Mouse (Mus musculus): ENCODE data around the gene Mesp1. TPM values are rescaled to one million over a fixed set of nuclear protein-coding genes. Genes with fewer than 3 reads are reported as not detected.

Gene Mesp1
- polyA plus RNA-seq, 1 experiment from 2014 or later: not detected

- DNase-seq (ENCODE audit: low spot score): no peak
- 85% methylated on average over 11 of the region's 11 CpGs for WGBS
- Histone ChIP-seq H3K4me1 (peaks cover 11% of the 10 kb centered on the region), H3K4me3 (no peak overlapping the region), H3K27me3 (ENCODE audit: low read depth, poor library complexity, severe bottlenecking) (peaks cover 7% of the 10 kb centered on the region), H3K9me3 (replicated peaks) (no peaks in the 10 kb centered on the region), H3K36me3 (no peaks in the 10 kb centered on the region), H3K27ac (no peak overlapping the region)
These were observed 11.6 kb downstream of the Mesp1 start for GRCm38 (mm10) chr7:79781826-79782515.

- Histone ChIP-seq H3K27me3 (ENCODE audit: low read depth, poor library complexity, severe bottlenecking) (no peaks in the 10 kb centered on the region), H3K27ac (no peak overlapping the region; the same call in 1 of the 2 replicates), H3K36me3 (no peaks in the 10 kb centered on the region), H3K4me1 (peaks cover 11% of the 10 kb centered on the region), H3K9me3 (replicated peaks) (no peaks in the 10 kb centered on the region), H3K4me3 (peak overlapping the region; percentile 35)
- WGBS: 31% methylated on average over 16 of the region's 16 CpGs
- peak; percentile 82 for DNase-seq (ENCODE audit: low spot score)
These were observed 12.7 kb downstream of the Mesp1 start for GRCm38 (mm10) chr7:79780647-79781626.

DNA sequence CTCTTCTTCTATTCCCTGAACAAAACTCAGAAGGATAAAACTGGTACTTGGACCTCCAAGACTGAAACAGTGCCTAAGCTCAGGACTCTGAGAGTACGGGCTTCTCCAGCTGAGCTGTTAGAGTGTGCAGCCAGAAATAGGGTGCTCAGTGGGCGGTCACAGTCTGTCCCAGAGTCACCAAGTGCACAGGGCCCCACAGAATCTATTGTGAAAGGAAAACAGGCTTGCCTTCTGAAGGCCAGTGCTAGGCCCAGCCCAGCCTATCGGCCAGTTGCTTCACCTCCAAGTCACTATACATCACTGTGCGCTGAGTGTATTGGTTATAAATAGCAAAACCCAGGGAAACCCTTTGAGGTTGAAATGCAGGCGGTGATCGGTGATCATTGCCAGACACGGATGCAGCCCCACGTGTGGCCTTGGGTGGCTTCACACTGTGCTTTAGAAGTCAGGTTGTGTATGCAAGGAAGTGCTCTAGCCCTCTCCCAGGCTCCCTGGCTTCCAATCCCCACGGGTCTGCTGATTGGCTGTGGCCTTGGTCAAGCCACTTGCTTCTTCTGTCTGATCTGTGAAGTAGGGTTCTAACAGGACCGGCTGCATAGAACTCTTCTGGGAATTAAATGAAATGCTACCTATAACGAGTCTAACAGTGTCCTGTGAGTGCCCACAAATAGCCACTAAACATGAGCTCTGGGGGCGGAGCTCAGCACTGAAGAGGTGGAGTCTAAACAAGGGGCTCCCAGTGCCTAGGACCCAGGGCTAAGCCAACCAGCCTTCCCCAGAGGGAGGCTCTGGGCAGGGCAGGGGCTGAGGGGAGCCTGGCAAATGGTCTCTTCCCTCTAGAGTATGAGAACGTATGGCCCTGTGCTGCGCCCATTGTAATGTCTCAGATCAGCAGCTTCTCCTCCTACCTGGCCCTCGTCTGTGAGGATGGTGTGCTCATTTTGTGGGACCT lies 21.8 kb downstream of the Mesp1 start:
- WGBS: 39% methylated on average over 15 of the region's 15 CpGs
- Histone ChIP-seq H3K4me3 (no peak overlapping the region), H3K4me1 (peaks cover 12% of the 10 kb centered on the region), H3K27ac (no peak overlapping the region), H3K9me3 (replicated peaks) (no peaks in the 10 kb centered on the region), H3K27me3 (ENCODE audit: low read depth, poor library complexity, severe bottlenecking) (no peaks in the 10 kb centered on the region), H3K36me3 (no peaks in the 10 kb centered on the region)
- no peak for DNase-seq (ENCODE audit: low spot score)

- H3K27me3 ChIP-seq (ENCODE audit: low read depth, poor library complexity, severe bottlenecking): no peaks in the 10 kb centered on the region
- H3K4me3 ChIP-seq: no peak overlapping the region
- no peak for DNase-seq (ENCODE audit: low spot score)
- 82% methylated on average over 3 of the region's 3 CpGs for WGBS
- H3K36me3 ChIP-seq: no peaks in the 10 kb centered on the region
- peaks cover 12% of the 10 kb centered on the region for H3K4me1 ChIP-seq
- no peak overlapping the region for H3K27ac ChIP-seq
- no peaks in the 10 kb centered on the region for H3K9me3 ChIP-seq (replicated peaks)
These were observed 23.9 kb downstream of the Mesp1 start for GRCm38 (mm10) chr7:79769664-79770063.

DNA sequence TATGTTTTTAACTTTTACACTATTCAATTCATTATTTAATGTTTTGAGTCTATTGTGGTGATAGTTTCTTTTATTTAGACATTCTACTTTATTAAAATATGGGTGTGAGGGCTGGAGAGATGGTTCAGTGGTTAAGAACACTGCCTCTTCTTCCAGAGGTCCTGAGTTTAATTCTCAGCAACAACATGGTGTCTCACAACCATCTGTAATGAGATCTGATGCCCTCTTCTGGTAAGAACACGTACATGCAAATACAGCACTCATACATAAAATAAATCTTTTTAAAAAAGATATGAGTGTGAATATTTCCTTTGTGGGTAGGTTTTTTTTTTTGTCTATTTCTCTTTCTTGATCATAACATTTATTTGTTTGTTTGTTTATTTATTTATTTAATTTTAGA lies 27.6 kb downstream of the Mesp1 start:
- Histone ChIP-seq H3K27ac (no peak overlapping the region), H3K4me3 (no peak overlapping the region), H3K4me1 (no peaks in the 10 kb centered on the region), H3K36me3 (no peaks in the 10 kb centered on the region), H3K9me3 (replicated peaks) (no peaks in the 10 kb centered on the region), H3K27me3 (ENCODE audit: low read depth, poor library complexity, severe bottlenecking) (no peaks in the 10 kb centered on the region)
- DNase-seq (ENCODE audit: low spot score): no peak
- WGBS: 54% methylated on average over 1 of the region's 1 CpGs

DNA sequence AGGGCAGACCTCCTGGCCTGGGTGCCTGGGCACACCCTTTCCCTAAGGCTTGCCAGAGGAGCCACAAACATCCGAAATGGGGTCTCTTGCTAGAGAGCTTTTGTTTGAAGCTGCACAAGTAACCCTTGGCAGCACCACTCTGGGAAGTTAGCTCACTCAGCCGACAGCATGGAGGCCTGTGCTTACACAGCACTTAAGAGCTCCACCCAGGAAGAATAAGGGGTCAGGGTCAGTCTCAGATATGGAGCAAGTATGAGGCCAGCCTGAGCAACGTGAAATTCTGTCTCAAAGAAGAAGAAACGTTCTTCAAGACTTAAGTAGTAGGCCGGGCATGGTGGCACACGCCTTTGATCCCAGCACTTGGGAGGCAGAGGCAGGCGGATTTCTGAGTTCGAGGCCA lies 31.5 kb downstream of the Mesp1 start:
- 85% methylated on average over 8 of the region's 8 CpGs for WGBS
- H3K4me1 ChIP-seq: no peaks in the 10 kb centered on the region
- no peaks in the 10 kb centered on the region for H3K36me3 ChIP-seq
- H3K27me3 ChIP-seq (ENCODE audit: low read depth, poor library complexity, severe bottlenecking): no peaks in the 10 kb centered on the region
- no peak overlapping the region for H3K27ac ChIP-seq
- H3K4me3 ChIP-seq: no peak overlapping the region
- no peaks in the 10 kb centered on the region for H3K9me3 ChIP-seq (replicated peaks)
- no peak for DNase-seq (ENCODE audit: low spot score)

DNA sequence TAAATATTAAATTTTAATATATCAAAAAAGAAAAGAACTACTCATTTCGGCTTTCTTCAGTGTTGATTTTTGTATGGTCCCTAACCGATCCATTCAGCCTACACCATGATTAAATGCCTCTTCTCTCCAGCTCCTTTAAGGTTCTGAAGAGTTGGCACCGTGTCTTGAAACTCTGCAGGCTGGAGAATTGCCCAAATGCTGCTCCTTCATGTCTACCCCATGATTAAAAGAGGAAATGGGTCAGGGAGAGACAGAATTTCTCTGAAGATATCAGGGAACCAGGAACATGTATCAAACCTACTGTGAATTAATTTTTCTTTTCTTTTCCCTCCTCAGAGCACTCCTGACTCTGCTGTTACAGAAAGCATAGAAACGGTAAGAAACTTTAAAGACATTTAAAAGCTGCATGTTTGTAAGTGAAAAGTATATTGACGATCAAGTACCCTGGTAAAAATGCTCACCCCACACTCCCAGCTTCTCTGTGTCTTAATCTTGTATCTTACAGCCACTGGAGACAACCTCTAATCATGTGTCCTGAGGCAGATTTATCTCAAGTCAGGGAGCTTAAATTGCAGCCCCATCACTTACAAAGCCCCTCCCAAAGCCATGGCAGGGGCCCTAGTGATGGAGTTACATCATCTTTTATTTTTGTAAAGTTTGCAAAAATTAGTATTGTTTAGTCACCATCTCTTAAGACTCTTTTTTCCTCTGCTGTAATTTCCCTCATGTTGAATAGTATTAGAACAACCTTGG lies 32.3 kb downstream of the Mesp1 start:
- Histone ChIP-seq H3K27ac (no peak overlapping the region), H3K9me3 (replicated peaks) (no peaks in the 10 kb centered on the region), H3K4me1 (no peaks in the 10 kb centered on the region), H3K27me3 (ENCODE audit: low read depth, poor library complexity, severe bottlenecking) (no peaks in the 10 kb centered on the region), H3K4me3 (no peak overlapping the region), H3K36me3 (no peaks in the 10 kb centered on the region)
- no peak for DNase-seq (ENCODE audit: low spot score)
- 81% methylated on average over 5 of the region's 5 CpGs for WGBS

DNA sequence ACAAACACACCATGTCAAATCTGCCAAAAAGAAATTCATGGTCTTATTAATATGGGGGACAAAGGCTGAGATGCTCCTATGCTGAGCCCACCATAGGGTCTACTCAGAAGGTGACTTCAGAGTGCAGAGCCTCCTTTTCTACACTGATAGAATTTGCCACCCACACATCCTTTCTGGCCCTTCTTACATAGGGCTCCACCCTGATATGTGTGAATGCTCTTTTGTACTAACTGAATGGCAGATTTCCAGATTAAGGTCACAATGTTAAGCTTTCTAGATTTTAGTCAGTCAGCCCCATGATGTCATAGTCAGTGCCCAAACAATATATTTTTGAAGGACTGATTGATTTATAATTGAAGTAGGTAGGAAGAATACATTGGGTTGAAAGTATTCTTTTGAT lies 33.8 kb downstream of the Mesp1 start:
- no peak overlapping the region for H3K27ac ChIP-seq
- no peaks in the 10 kb centered on the region for H3K27me3 ChIP-seq (ENCODE audit: low read depth, poor library complexity, severe bottlenecking)
- no peaks in the 10 kb centered on the region for H3K4me1 ChIP-seq
- H3K4me3 ChIP-seq: no peak overlapping the region
- no peaks in the 10 kb centered on the region for H3K36me3 ChIP-seq
- H3K9me3 ChIP-seq (replicated peaks): no peaks in the 10 kb centered on the region
- DNase-seq (ENCODE audit: low spot score): no peak

- WGBS: 71% methylated on average over 6 of the region's 6 CpGs
- no peak for DNase-seq (ENCODE audit: low spot score)
These were observed 35.4 kb downstream of the Mesp1 start for GRCm38 (mm10) chr7:79758176-79758575.

GRCm38 (mm10) chr7:79756334-79756733 lies 37.3 kb downstream of the Mesp1 start:
- Histone ChIP-seq H3K27me3 (ENCODE audit: low read depth, poor library complexity, severe bottlenecking) (no peaks in the 10 kb centered on the region), H3K27ac (no peak overlapping the region), H3K4me1 (no peaks in the 10 kb centered on the region), H3K9me3 (replicated peaks) (no peaks in the 10 kb centered on the region), H3K36me3 (no peaks in the 10 kb centered on the region), H3K4me3 (no peak overlapping the region)
- 54% methylated on average over 2 of the region's 2 CpGs for WGBS
- no peak for DNase-seq (ENCODE audit: low spot score)

More at GRCm38 (mm10) chr7:79758176-79758575, 35.4 kb downstream of the Mesp1 start:
- H3K4me1 ChIP-seq: no peaks in the 10 kb centered on the region
- H3K27ac ChIP-seq: no peak overlapping the region
- H3K4me3 ChIP-seq: no peak overlapping the region
- no peaks in the 10 kb centered on the region for H3K36me3 ChIP-seq
- no peaks in the 10 kb centered on the region for H3K27me3 ChIP-seq (ENCODE audit: low read depth, poor library complexity, severe bottlenecking)
- no peaks in the 10 kb centered on the region for H3K9me3 ChIP-seq (replicated peaks)

GRCm38 (mm10) chr7:79749511-79749910 lies 44.1 kb downstream of the Mesp1 start:
- H3K27me3 ChIP-seq (ENCODE audit: low read depth, poor library complexity, severe bottlenecking): no peaks in the 10 kb centered on the region
- H3K36me3 ChIP-seq: no peaks in the 10 kb centered on the region
- H3K9me3 ChIP-seq (replicated peaks): no peaks in the 10 kb centered on the region
- no peak overlapping the region for H3K27ac ChIP-seq
- no peak overlapping the region for H3K4me3 ChIP-seq
- DNase-seq (ENCODE audit: low spot score): no peak
- WGBS: 92% methylated on average over 6 of the region's 6 CpGs
- H3K4me1 ChIP-seq: no peaks in the 10 kb centered on the region

DNA sequence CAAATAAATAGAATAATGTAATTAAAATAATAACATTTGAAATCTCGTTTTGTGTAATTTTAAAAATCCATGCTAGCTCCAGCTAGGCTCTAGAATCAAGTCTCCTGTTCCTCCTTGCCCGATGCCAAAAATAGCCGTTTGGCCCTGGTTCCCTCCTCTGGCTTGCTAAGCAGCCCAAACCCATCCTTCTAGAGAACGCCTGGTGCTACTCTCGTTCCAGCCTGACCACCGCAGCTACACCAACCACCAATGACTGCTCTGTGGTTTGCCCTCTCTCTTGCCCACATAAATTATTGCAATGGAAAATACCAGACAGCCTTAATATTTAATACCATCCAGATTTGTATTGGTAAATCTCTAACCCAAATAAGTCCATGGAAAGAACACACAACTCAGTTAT lies 45.9 kb downstream of the Mesp1 start:
- Histone ChIP-seq H3K9me3 (replicated peaks) (no peaks in the 10 kb centered on the region), H3K36me3 (no peaks in the 10 kb centered on the region), H3K4me1 (peaks cover 10% of the 10 kb centered on the region), H3K27me3 (ENCODE audit: low read depth, poor library complexity, severe bottlenecking) (no peaks in the 10 kb centered on the region), H3K27ac (no peak overlapping the region), H3K4me3 (no peak overlapping the region)
- no peak for DNase-seq (ENCODE audit: low spot score)
- WGBS: 83% methylated on average over 6 of the region's 6 CpGs

Data from limb, embryonic 10.5 days (tissue).